Mouse (Mus musculus): ENCODE measurements around the gene Mbnl1. TPM values are rescaled to one million over a fixed set of nuclear protein-coding genes. Genes with fewer than 3 reads are reported as not detected.

The Mbnl1 gene
- polyA plus RNA-seq, 1 experiment from 2014 or later = 88.5 TPM

DNA sequence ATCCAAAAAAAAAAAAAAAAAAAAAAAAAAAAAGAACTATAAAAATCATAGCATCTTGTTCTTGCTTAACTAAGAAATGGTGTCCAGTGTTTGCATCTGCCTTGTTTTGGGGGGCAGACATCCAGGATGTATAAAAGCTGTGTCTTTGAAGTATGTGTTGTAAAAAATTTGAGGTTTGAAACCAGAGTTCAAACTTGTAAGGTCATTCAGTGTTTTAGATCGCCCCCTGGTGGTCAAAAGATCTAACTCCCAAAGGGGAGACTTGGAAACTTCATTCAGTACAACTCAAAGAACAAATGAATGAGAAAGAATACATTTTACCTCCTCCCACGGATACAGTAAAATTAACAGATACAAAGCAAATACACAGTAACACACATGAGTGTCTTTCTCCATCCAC is 139.2 kb downstream of the Mbnl1 start:
- H3K4me2 ChIP-seq = no peak overlapping the region
- peaks cover 20% of the 10 kb centered on the region for H3K4me1 ChIP-seq (replicated peaks)
- H3K9me3 ChIP-seq (replicated peaks) = no peaks in the 10 kb centered on the region
- ATAC-seq (ENCODE audit: insufficient read depth) = no peak
- no peaks in the 10 kb centered on the region for H3K27me3 ChIP-seq
- peaks cover 40% of the 10 kb centered on the region for H3K36me3 ChIP-seq (replicated peaks)
- H3K4me3 ChIP-seq (replicated peaks) = no peak overlapping the region
- 18% methylated on average over 2 of the region's 2 CpGs for WGBS (ENCODE audit: insufficient replicate concordance)
- no peak overlapping the region for H3K9ac ChIP-seq
- no peak overlapping the region for H3K27ac ChIP-seq (replicated peaks)

DNA sequence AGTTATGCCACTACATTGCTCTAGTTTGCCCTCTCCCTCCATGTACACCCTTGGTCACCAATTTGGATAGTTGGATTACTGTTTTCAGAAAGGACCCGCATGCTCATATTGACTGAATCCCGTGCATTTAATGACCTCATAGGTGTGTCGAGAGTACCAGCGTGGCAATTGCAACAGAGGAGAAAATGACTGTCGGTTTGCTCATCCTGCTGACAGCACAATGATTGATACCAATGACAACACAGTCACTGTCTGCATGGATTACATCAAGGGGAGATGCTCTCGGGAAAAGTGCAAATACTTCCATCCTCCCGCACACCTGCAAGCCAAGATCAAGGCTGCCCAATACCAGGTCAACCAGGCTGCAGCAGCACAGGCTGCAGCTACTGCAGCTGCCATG is 140.5 kb downstream of the Mbnl1 start:
- no peak overlapping the region for H3K27ac ChIP-seq (replicated peaks)
- H3K27me3 ChIP-seq = no peaks in the 10 kb centered on the region
- H3K4me3 ChIP-seq (replicated peaks) = no peak overlapping the region
- H3K4me1 ChIP-seq (replicated peaks) = peaks cover 16% of the 10 kb centered on the region
- 81% methylated on average over 7 of the region's 7 CpGs for WGBS (ENCODE audit: insufficient replicate concordance)
- no peak for ATAC-seq (ENCODE audit: insufficient read depth)
- H3K36me3 ChIP-seq (replicated peaks) = peaks cover 46% of the 10 kb centered on the region
- H3K9me3 ChIP-seq (replicated peaks) = no peaks in the 10 kb centered on the region
- no peak overlapping the region for H3K4me2 ChIP-seq
- H3K9ac ChIP-seq = no peak overlapping the region

DNA sequence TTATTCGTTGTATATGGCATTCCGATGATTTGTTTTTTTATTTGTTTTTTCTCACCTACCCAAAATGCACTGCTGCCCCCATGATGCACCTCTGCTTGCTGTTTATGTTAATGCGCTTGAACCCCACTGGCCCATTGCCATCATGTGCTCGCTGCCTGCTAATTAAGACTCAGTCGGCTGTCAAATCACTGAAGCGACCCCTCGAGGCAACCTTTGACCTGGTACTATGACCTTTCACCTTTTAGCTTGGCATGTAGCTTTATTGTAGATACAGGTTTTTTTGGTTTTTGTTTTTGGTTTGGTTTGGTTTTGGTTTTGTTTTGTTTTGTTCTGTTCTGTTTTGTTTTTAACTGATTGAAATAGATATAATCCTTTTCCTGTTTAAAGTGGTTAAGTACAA is 141.9 kb downstream of the Mbnl1 start:
- no peak for ATAC-seq (ENCODE audit: insufficient read depth)
- 90% methylated on average over 7 of the region's 7 CpGs for WGBS (ENCODE audit: insufficient replicate concordance)
- H3K4me1 ChIP-seq (replicated peaks) = peaks cover 12% of the 10 kb centered on the region
- no peaks in the 10 kb centered on the region for H3K9me3 ChIP-seq (replicated peaks)
- H3K4me2 ChIP-seq = no peak overlapping the region
- peaks cover 54% of the 10 kb centered on the region for H3K36me3 ChIP-seq (replicated peaks)
- H3K4me3 ChIP-seq (replicated peaks) = no peak overlapping the region
- no peak overlapping the region for H3K9ac ChIP-seq
- no peak overlapping the region for H3K27ac ChIP-seq (replicated peaks)
- H3K27me3 ChIP-seq = no peaks in the 10 kb centered on the region

DNA sequence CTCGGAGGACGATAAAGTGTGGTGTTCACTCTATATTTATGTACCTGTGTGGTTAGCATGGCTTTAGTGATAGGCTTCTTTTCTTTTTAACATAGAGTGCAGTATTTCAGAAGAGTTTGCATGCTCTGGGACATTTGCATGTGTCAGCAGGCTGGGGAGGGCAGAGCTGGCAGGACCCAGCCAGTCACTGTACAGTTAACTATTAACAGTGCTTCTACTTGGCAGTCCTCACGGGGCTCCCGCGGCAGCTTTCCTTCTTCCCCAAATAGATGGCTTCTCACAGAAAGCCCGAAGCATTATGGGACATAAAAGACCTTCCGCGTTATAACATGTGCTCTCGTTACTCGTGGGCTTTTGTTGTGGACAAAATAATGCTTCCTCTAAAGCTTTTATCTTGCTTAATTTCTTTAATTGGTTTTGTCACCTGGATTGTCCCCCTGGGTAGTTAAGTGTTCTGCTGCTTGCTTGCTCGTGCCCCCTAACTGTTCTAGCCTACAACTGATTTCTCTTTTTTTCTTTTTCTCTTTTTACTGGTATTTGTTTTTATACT is 142.5 kb downstream of the Mbnl1 start:
- no peak overlapping the region for H3K9ac ChIP-seq
- peaks cover 12% of the 10 kb centered on the region for H3K4me1 ChIP-seq (replicated peaks)
- no peak overlapping the region for H3K4me2 ChIP-seq
- 80% methylated on average over 11 of the region's 11 CpGs for WGBS (ENCODE audit: insufficient replicate concordance)
- no peaks in the 10 kb centered on the region for H3K27me3 ChIP-seq
- no peaks in the 10 kb centered on the region for H3K9me3 ChIP-seq (replicated peaks)
- H3K4me3 ChIP-seq (replicated peaks) = no peak overlapping the region
- H3K36me3 ChIP-seq (replicated peaks) = peaks cover 57% of the 10 kb centered on the region
- H3K27ac ChIP-seq (replicated peaks) = no peak overlapping the region
- no peak for ATAC-seq (ENCODE audit: insufficient read depth)

DNA sequence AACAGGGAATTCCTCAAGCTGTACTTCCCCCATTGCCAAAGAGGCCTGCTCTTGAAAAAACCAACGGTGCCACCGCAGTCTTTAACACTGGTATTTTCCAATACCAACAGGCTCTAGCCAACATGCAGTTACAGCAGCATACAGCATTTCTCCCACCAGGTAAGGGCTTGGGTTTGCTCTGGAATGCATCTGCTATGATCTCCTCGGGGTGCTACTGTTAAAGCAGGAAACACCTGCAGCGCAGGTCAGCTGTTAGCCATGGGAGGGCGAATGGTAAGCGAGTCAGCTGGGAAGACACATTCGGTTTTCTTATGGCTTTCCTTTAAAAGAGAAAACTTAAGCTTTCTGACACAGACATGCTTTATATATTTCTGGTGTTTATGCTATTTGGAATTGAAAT is 143.0 kb downstream of the Mbnl1 start:
- peaks cover 12% of the 10 kb centered on the region for H3K4me1 ChIP-seq (replicated peaks)
- no peak overlapping the region for H3K9ac ChIP-seq
- H3K27ac ChIP-seq (replicated peaks) = no peak overlapping the region
- H3K4me2 ChIP-seq = no peak overlapping the region
- peaks cover 57% of the 10 kb centered on the region for H3K36me3 ChIP-seq (replicated peaks)
- no peak for ATAC-seq (ENCODE audit: insufficient read depth)
- H3K9me3 ChIP-seq (replicated peaks) = no peaks in the 10 kb centered on the region
- H3K27me3 ChIP-seq = no peaks in the 10 kb centered on the region
- no peak overlapping the region for H3K4me3 ChIP-seq (replicated peaks)
- WGBS (ENCODE audit: insufficient replicate concordance) = 71% methylated on average over 7 of the region's 7 CpGs

DNA sequence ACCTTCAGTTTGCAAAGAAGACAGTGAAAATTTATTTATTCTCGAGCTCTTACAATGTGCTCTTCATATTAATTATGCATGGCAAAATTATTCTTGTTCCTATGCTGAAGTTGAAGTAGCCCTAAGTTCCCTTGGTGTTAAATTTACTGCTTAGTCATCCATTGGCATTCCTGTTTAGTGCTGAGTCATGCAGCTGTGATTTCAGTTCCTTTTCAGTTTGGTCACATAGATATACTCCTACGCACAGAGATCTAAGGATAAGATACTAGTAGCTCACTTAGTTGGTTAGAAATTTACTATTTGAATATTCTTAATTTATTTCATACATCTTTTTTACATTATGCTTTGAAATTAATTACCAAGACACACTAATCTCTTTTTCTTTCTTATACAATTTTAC is 143.5 kb downstream of the Mbnl1 start:
- ATAC-seq (ENCODE audit: insufficient read depth) = no peak
- 55% methylated on average over 2 of the region's 2 CpGs for WGBS (ENCODE audit: insufficient replicate concordance)
- Histone ChIP-seq H3K4me1 (replicated peaks) (peaks cover 10% of the 10 kb centered on the region), H3K9ac (no peak overlapping the region), H3K4me2 (no peak overlapping the region), H3K9me3 (replicated peaks) (no peaks in the 10 kb centered on the region), H3K27ac (replicated peaks) (no peak overlapping the region), H3K4me3 (replicated peaks) (no peak overlapping the region), H3K27me3 (no peaks in the 10 kb centered on the region), H3K36me3 (replicated peaks) (peaks cover 63% of the 10 kb centered on the region)

DNA sequence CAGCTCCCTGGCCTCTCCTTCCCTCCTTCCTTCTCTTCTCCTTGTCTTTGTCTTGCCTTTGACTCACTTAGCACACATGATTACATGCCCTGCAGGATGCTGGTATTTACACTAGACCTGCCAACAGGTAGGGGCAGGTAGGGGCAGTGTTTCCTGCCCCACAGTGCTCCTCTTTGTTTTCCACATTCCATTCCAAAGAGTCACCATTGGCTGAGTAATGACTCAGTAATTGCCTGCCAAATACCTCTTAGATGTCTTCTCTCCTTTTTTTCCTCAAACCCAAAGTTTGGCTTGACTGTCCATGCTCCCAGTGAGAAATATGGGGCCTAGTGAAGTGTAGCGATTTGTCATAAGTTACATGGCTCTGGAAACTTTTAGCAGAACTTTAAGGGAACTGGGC is 145.0 kb downstream of the Mbnl1 start:
- no peak overlapping the region for H3K27ac ChIP-seq (replicated peaks)
- no peak overlapping the region for H3K4me3 ChIP-seq (replicated peaks)
- 80% methylated on average over 1 of the region's 1 CpGs for WGBS (ENCODE audit: insufficient replicate concordance)
- H3K4me1 ChIP-seq (replicated peaks) = peaks cover 10% of the 10 kb centered on the region
- H3K9ac ChIP-seq = no peak overlapping the region
- no peak overlapping the region for H3K4me2 ChIP-seq
- no peak for ATAC-seq (ENCODE audit: insufficient read depth)
- H3K36me3 ChIP-seq (replicated peaks) = peaks cover 67% of the 10 kb centered on the region
- H3K9me3 ChIP-seq (replicated peaks) = no peaks in the 10 kb centered on the region
- H3K27me3 ChIP-seq = no peaks in the 10 kb centered on the region

DNA sequence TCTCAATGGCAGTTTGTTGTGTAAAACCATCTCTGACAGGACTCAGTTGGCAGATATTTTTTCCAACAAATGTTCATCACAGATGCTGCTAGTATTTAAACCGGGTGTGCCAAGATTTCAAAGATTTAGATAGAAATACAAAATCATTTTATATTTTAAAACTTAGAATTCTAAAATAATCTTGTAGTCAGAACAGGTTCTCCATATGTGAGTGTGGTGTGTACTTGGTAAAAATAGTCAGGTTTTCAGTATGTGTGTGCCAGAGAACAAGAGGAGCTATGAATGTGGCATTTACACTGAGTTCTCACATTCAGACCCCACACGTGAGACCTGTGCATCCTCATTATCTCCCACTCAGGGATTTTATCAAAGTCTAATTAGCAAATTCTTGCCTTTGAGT is 147.6 kb downstream of the Mbnl1 start:
- peaks cover 60% of the 10 kb centered on the region for H3K36me3 ChIP-seq (replicated peaks)
- H3K9ac ChIP-seq = no peak overlapping the region
- no peak overlapping the region for H3K4me2 ChIP-seq
- H3K27me3 ChIP-seq = no peaks in the 10 kb centered on the region
- H3K4me3 ChIP-seq (replicated peaks) = no peak overlapping the region
- no peak overlapping the region for H3K27ac ChIP-seq (replicated peaks)
- ATAC-seq (ENCODE audit: insufficient read depth) = no peak
- H3K9me3 ChIP-seq (replicated peaks) = no peaks in the 10 kb centered on the region
- WGBS (ENCODE audit: insufficient replicate concordance) = 64% methylated on average over 2 of the region's 2 CpGs
- H3K4me1 ChIP-seq (replicated peaks) = peaks cover 9% of the 10 kb centered on the region

DNA sequence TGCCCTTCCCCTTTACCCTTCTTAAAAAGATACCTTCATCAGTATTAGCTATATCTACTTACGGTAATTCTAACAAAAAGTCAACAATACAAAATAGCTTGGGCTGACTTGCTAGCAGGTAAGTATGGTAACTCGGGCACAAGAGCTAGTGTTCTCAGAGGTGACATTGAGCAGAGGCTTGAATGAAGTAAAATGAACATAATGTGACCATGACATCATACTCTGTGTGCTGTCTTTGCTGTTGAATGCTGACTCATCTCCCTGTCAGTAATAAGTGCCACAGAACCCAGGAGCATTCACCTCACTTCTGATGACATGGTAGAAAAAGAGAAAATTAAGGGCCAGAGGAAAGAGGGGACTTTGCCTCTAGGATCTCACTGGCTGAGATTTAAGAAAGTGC is 158.6 kb downstream of the Mbnl1 start:
- ATAC-seq (ENCODE audit: insufficient read depth) = no peak
- H3K9ac ChIP-seq = no peak overlapping the region
- no peaks in the 10 kb centered on the region for H3K27me3 ChIP-seq
- no peaks in the 10 kb centered on the region for H3K4me1 ChIP-seq (replicated peaks)
- H3K4me3 ChIP-seq (replicated peaks) = no peak overlapping the region
- WGBS (ENCODE audit: insufficient replicate concordance) = 79% methylated on average over 2 of the region's 2 CpGs
- H3K36me3 ChIP-seq (replicated peaks) = peaks cover 21% of the 10 kb centered on the region
- no peak overlapping the region for H3K27ac ChIP-seq (replicated peaks)
- H3K9me3 ChIP-seq (replicated peaks) = no peaks in the 10 kb centered on the region
- no peak overlapping the region for H3K4me2 ChIP-seq

DNA sequence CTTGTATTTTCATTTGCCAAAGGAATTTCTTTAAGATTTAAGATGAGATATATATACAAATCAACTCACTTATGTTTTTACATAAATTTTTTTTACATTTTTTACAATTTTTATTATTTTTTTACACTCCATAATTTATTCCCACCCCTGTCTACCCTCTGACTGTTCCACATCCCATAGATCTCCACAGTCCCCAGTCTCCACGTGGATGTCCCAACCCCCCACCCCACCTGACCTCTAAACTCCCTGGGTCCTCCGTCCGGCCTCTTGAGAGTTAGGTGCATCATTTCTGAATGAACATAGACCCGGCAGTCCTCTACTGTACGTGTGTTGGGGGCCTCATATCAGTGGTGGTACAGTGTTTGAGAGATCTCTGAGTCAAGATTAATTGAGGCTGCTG is 159.1 kb downstream of the Mbnl1 start:
- no peak overlapping the region for H3K4me2 ChIP-seq
- ATAC-seq (ENCODE audit: insufficient read depth) = no peak
- H3K4me3 ChIP-seq (replicated peaks) = no peak overlapping the region
- no peak overlapping the region for H3K9ac ChIP-seq
- peaks cover 18% of the 10 kb centered on the region for H3K36me3 ChIP-seq (replicated peaks)
- no peaks in the 10 kb centered on the region for H3K27me3 ChIP-seq
- no peaks in the 10 kb centered on the region for H3K9me3 ChIP-seq (replicated peaks)
- WGBS (ENCODE audit: insufficient replicate concordance) = 65% methylated on average over 5 of the region's 5 CpGs
- no peak overlapping the region for H3K27ac ChIP-seq (replicated peaks)
- no peaks in the 10 kb centered on the region for H3K4me1 ChIP-seq (replicated peaks)

DNA sequence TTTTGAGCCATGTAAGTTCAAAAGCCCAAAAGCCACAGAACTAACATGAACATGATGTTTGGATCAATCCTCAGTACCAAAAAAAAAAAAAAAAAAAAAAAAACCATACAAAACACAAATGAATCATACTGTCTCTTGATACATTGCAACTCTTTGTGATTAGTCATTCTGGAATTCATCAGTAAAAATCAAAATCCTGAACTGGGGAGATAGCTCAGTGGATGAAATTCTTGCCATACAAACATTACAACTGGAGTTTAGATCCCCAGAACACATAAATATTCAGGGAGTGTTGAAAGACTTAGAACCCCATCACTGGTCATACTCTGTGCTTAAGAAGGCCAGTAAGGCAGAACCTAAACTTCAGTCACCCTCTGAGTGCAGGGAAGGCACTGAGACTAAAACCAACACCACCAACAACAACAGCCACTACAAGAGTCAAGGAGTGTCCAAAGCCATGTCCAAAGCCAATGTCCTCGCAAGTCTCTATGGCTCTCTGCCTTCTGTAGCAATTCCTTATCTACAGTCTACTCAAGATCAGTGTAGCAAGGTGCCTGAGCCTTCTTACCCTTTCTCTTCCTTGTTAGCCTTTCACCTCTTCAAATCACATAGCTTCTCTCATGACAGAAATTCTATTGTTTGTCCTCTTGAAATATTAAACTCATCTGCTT is 160.3 kb downstream of the Mbnl1 start:
- WGBS (ENCODE audit: insufficient replicate concordance) = 74% methylated on average over 1 of the region's 1 CpGs
- Histone ChIP-seq H3K9me3 (replicated peaks) (no peaks in the 10 kb centered on the region), H3K4me2 (no peak overlapping the region), H3K36me3 (replicated peaks) (peaks cover 16% of the 10 kb centered on the region), H3K9ac (no peak overlapping the region), H3K27me3 (no peaks in the 10 kb centered on the region), H3K4me1 (replicated peaks) (no peaks in the 10 kb centered on the region), H3K4me3 (replicated peaks) (no peak overlapping the region), H3K27ac (replicated peaks) (no peak overlapping the region)
- ATAC-seq (ENCODE audit: insufficient read depth) = no peak

DNA sequence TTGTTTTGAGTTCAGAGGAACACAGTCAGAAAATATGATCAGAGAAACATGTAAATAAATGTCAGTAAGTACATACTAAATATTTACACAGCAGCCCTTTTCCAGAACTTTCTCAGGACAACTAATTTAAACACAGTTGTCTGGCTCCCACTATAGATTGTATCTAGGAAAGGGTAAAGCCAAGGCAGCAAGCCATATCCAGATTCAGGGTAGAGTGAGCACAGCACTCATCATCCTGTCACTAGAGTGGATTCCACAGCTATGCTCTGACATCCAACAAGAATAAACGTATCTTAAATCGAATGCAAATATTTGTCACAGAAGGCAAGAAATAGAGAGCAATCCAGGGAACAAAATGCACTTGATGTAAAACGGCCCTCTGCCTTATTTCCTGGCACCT is 165.9 kb downstream of the Mbnl1 start:
- H3K27ac ChIP-seq (replicated peaks) = no peak overlapping the region

More for the DNA sequence above, 165.9 kb downstream of the Mbnl1 start:
- Histone ChIP-seq H3K4me3 (replicated peaks) (no peak overlapping the region), H3K27me3 (no peaks in the 10 kb centered on the region), H3K9me3 (replicated peaks) (no peaks in the 10 kb centered on the region), H3K36me3 (replicated peaks) (no peaks in the 10 kb centered on the region), H3K4me2 (no peak overlapping the region), H3K4me1 (replicated peaks) (no peaks in the 10 kb centered on the region), H3K9ac (no peak overlapping the region)
- 61% methylated on average over 3 of the region's 3 CpGs for WGBS (ENCODE audit: insufficient replicate concordance)
- no peak for ATAC-seq (ENCODE audit: insufficient read depth)

All from liver, embryonic 15.5 days (tissue).